Mouse (Mus musculus): ENCODE measurements around the gene Grip1. TPM values are rescaled to one million over a fixed set of nuclear protein-coding genes. Genes with fewer than 3 reads are reported as not detected.

Grip1 gene
- polyA plus RNA-seq, 1 experiment from 2014 or later: 0.92 TPM

DNA sequence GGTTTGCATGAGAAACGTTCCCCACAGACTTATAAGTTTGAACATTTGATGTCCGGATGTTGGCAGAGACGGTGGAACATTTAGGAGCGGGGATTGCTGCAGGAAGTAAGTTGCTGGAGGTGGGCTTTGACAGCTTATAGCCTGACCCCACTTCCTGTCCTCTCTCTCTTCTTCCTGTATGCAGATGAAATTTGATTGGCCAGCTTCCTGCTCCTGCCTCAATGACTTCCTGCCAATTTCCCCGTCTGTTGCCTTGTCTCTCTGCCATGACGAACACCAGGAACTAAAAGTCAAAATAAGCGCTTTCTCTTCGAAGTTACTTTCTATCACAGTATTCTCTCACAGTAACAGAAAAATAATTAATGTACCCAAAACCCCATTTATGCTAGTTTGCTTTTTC is 289.1 kb downstream of the Grip1 start:
- no peak for DNase-seq (ENCODE audit: low spot score)

- no peak for DNase-seq (ENCODE audit: low spot score)
Observed at GRCm38 (mm10) chr10:119752361-119752798, 298.8 kb downstream of the Grip1 start.

DNA sequence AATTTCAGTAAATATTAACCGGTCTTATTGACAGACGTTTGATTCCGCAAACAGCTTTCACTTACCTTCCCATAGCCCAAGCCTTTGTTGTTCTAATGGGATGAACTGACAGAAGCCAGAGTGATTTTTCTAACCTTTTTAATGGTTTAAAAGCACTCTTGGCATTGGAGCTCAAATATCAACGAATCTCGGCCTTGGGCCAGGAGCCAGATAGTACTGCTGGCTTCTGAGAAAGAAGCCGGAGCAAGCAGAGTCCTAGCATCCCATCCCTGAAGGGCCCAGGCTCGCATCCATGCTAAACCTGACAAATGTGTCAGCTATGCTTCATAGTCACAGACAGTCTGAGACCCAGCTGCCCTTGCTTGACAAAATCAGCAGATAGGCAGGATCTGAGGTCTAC is 302.6 kb downstream of the Grip1 start:
- DNase-seq (ENCODE audit: low spot score): no peak

DNA sequence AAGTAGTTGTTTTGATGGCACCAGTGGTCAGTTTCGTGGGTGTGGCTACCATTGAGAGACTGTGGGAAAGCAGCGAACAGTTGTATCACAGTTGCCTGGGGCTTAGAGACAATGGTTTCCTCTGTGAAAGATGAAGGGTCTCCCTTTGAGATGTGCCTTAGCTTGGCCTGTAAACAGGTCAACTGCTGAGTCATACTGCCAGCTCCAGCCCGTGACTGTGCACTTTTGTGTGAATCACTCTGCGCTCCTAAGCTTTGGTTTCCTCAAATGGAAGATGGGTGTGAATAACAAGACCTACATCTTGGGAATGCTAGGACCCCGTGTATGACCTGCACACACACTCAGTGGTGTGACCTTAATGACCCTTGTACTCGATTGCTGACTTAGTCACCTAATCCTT is 303.6 kb downstream of the Grip1 start:
- DNase-seq (ENCODE audit: low spot score): no peak

GRCm38 (mm10) chr10:119761451-119762367 is 308.1 kb downstream of the Grip1 start:
- DNase-seq (ENCODE audit: low spot score): no peak

GRCm38 (mm10) chr10:119778871-119779270 is 325.2 kb downstream of the Grip1 start:
- no peak for DNase-seq (ENCODE audit: low spot score)

GRCm38 (mm10) chr10:119779657-119780056 is 326.0 kb downstream of the Grip1 start:
- DNase-seq (ENCODE audit: low spot score): no peak

- no peak for DNase-seq (ENCODE audit: low spot score)
Observed at GRCm38 (mm10) chr10:119790507-119790906, 336.9 kb downstream of the Grip1 start.

DNA sequence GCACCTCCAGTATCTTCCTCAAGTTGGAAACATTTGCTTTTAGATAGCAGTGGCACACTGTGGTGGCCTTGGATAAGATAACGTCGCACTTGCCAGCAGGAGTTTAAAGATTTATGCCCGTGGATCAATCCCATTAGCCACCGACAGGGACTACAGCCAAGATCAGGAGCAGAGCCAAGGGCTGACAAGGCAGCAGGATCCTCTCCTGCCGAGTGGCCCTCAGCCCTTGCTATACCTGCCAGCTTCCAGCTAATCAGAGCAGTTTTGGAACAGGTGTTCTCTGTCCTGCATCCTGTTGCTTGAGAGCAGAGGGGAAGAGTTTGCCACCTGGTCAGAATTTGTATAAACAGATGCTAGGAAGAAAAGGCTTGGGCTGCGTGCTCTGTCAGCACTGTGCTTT is 348.8 kb downstream of the Grip1 start:
- DNase-seq (ENCODE audit: low spot score): no peak

- peak; percentile 18 for DNase-seq (ENCODE audit: low spot score)
Observed at GRCm38 (mm10) chr10:119803633-119804422, 350.2 kb downstream of the Grip1 start.

DNA sequence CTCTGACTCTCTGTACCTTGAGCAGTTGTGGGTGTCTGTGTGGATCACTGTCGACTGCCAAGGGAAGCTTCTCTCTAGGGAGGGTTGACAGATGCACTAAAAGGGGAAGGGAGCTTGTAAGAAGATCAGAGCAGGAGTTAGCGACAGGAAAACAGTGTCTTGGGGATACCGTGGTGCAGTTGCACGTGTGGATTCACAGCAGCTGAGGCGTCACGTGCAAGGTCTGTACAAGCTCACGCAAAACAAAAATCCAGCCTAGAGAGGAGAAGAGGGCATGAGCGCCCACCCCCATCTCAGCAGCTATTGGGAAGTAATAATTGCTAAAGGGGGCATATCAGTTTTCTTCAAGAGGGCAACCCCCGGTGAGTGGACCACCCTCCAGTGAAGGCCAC is 350.8 kb downstream of the Grip1 start:
- no peak for DNase-seq (ENCODE audit: low spot score)

DNA sequence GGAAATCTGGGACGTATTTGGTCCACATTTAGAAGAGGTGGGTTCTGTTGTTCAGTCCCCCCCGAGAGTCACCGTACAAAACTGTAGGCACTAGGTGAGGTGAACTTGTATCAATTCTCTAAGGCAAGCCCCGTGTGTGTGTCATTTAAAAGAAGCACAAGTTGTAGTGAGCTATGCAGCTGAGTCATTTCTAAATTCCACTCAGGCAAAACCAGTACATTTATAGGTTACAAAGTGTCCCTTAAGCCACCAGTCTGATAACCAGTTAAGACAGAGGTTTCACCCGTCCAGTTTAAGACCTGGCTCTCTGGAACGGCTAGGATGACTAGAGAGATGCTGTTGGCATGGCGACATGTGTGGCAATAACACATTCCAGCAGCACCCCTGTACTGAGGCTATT is 351.5 kb downstream of the Grip1 start:
- no peak for DNase-seq (ENCODE audit: low spot score)

- DNase-seq (ENCODE audit: low spot score): no peak
Observed at GRCm38 (mm10) chr10:119806151-119806550, 352.5 kb downstream of the Grip1 start.

DNA sequence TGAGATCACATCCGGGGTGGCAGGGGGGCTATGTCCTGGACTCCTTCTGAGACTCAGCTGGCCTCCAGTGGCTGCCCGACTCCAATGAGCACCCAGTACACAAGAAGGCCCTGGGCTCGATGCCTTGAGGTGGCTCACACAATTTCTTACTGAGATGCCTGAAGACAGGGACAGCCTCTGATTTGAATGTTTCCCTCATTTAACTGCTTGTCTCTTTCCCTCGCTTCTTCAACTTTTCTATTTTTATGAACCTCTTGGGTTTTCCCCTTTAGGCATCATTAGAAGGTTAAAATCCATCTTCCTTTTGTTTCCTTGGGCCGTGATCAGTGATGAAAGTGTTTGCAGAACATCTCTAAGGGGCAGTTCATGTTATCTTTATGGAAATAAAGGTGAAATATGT is 354.8 kb downstream of the Grip1 start:
- DNase-seq (ENCODE audit: low spot score): no peak

- no peak for DNase-seq (ENCODE audit: low spot score)
Observed at GRCm38 (mm10) chr10:119814087-119814486, 360.5 kb downstream of the Grip1 start.

DNA sequence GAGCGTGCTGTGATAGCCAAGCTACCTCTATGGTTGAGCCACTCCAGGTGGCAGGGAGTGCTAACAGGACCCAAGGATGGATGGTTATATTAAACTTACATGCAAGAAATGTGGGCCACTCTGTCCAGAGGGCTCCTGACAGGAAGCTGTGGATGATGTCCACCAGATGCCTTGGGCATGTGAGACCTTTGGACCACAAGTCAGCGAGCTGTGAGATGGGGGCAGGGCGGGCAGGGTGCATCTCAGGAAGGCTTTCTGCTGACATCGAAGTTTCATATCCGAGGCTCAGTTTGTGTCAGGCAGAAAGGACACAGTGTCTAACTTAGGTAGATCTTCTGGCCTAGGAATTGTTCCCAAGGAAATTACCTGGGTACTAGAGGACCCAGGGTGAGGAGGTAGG is 362.4 kb downstream of the Grip1 start:
- DNase-seq (ENCODE audit: low spot score): no peak

DNA sequence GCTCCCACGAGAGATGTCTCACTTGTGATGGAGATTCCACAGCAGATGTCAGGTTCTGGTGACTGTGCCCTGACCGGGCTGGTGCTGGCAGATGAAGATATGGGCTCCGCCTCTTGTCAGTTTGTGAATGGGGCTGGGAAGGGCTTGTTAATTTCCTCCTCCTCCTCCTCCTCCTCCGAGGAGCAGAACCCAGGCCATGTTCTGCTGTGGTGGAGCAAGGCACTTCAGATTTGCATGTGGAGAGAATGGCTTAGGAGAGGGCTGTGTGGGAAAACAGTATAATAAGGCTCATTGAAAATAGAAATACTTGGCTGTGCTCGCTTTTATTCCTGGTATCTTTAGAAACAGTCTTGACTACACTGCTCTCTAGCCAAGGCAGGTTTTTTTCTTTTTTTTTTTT is 364.8 kb downstream of the Grip1 start:
- DNase-seq (ENCODE audit: low spot score): no peak

GRCm38 (mm10) chr10:119819102-119819681 is 365.6 kb downstream of the Grip1 start:
- DNase-seq (ENCODE audit: low spot score): no peak

GRCm38 (mm10) chr10:119819740-119820139 is 366.1 kb downstream of the Grip1 start:
- no peak for DNase-seq (ENCODE audit: low spot score)

DNA sequence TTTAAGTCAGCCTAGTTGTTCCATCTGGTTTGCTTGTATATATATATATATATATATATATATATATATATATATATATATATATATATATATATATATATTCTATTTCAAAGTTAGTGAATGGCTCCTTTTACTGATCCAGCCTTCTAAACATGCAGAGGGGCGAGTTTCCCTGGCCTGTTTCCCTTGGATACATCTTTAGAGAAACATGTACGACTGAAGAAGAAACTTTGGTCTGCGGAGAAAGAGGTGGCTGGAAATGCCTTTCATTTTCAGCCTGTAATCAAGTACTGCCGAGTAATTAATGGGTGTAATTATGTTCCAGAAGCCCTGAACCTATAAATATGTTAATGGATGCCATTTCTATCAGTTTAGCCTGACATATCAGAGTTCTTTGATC is 366.8 kb downstream of the Grip1 start:
- DNase-seq (ENCODE audit: low spot score): no peak

DNA sequence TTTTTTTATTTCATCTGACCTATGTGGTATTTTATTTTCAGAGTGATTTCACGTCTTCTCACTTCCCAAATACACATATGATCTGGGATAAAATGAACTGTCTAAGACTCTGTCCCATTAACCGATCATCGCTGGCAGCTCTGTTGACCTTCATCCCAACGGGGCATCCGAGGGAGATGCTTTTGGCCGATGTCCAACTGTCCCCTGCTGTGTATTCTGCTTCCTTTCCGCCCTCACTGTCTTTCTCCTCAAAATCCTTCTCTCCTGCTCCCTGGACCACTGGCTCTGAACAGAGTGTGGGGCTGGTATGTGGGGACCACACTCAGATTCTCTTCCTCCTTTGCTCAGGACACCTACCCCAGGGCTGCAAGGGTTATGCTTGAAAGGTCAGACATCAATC is 370.1 kb downstream of the Grip1 start:
- DNase-seq (ENCODE audit: low spot score): no peak

DNA sequence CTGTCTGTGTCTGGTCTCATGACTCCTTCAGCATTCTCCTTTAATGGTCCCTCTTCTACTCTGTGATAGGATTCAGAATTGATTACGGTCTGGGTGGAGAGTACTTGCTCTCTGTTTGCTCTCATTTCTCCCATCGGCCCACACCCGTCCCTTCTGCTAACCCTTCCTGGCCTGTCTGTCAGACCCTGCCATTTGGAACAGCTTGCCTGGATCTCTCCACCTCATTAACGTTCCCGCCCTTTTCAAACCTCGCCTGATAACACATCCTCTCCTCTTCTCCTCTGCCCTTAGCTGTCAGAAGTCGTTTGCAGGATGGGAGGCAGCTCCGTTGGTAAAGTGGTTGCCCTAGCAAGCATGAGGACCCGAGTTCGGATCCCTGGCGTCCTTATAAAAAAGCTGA is 370.9 kb downstream of the Grip1 start:
- DNase-seq (ENCODE audit: low spot score): no peak

All from thymus, postnatal 0 days (tissue).